Mouse (Mus musculus): ENCODE measurements around the gene Dlat. TPM values are rescaled to one million over a fixed set of nuclear protein-coding genes. Genes with fewer than 3 reads are reported as not detected.

The Dlat gene
- total and polyA plus RNA-seq, 3 experiments, result 45.2 to 67.5 (median 53.4) TPM

GRCm38 (mm10) chr9:50650503-50650902 lies 9.1 kb downstream of the Dlat start:
- no peak overlapping the region for H3K27ac ChIP-seq (ENCODE audit: insufficient read depth, low read depth)
- no peaks in the 10 kb centered on the region for H3K4me1 ChIP-seq (ENCODE audit: control insufficient read depth in 1 of 2, insufficient read depth in 2 of 2)
- no peaks in the 10 kb centered on the region for H3K9me3 ChIP-seq (replicated peaks; ENCODE audit: low read length)
- peaks cover 67 to 92% of the 10 kb centered on the region in 2 experiments for H3K36me3 ChIP-seq (replicated peaks in 1 of 2; ENCODE audit: control insufficient read depth in 1 of 2, insufficient read depth in 1 of 2, low read length in 1 of 2)
- H3K9ac ChIP-seq (ENCODE audit: insufficient read depth, low read depth), result no peak overlapping the region
- dilution Hi-C loops (cut with MboI; ENCODE audit: extremely low pct_ligation_motif_present, extremely low pct_unique_long_range_greater_than_20kb, low sequenced_read_pairs), result no loop called here
- no peak for DNase-seq (ENCODE audit: extremely low read depth)
- H3K4me2 ChIP-seq (ENCODE audit: insufficient read depth, low read depth, poor library complexity, severe bottlenecking), result no peak overlapping the region
- TF ChIP-seq CTCF (conservative IDR thresholded peaks at IDR 0.05 in 1 of 2, IDR thresholded peaks at IDR 0.05 in 1 of 2; ENCODE audit: low read depth in 2 of 2, low read length in 2 of 2) (no peak), USF1 (IDR thresholded peaks at IDR 0.05; ENCODE audit: low read depth, low read length) (no peak), E2F4 (IDR thresholded peaks at IDR 0.05; ENCODE audit: insufficient replicate concordance, low read depth, low read length) (no peak), MAFK (IDR thresholded peaks at IDR 0.05; ENCODE audit: insufficient replicate concordance, low read length) (no peak), HCFC1 (IDR thresholded peaks at IDR 0.05; ENCODE audit: low read depth, low read length) (no peak), RCOR1 (conservative IDR thresholded peaks at IDR 0.05; ENCODE audit: low read depth, low read length) (no peak), ZKSCAN1 (IDR thresholded peaks at IDR 0.05; ENCODE audit: borderline replicate concordance, low read depth, low read length) (no peak), ZC3H11A (IDR thresholded peaks at IDR 0.05; ENCODE audit: low read depth, low read length) (no peak), SMC3 (IDR thresholded peaks at IDR 0.05; ENCODE audit: low read depth, low read length) (no peak), NRF1 (IDR thresholded peaks at IDR 0.05; ENCODE audit: low read depth, low read length) (no peak), SIN3A (IDR thresholded peaks at IDR 0.05; ENCODE audit: low read length) (no peak), MEF2A (IDR thresholded peaks at IDR 0.05; ENCODE audit: borderline replicate concordance, low read depth, low read length) (no peak), MYC (IDR thresholded peaks at IDR 0.05; ENCODE audit: low read depth, low read length) (no peak), POLR2A (IDR thresholded peaks at IDR 0.05; ENCODE audit: low read depth, low read length) (no peak), BHLHE40 (IDR thresholded peaks at IDR 0.05; ENCODE audit: low read depth, low read length) (no peak), JUND (conservative IDR thresholded peaks at IDR 0.05; ENCODE audit: low read depth, low read length) (no peak), TBP (conservative IDR thresholded peaks at IDR 0.05; ENCODE audit: low read depth, low read length) (no peak), PAX5 (IDR thresholded peaks at IDR 0.05; ENCODE audit: low read length) (no peak), MXI1 (IDR thresholded peaks at IDR 0.05; ENCODE audit: low read depth, low read length) (no peak), UBTF (IDR thresholded peaks at IDR 0.05; ENCODE audit: low read depth, low read length) (no peak)
- H3K79me2 ChIP-seq (replicated peaks; ENCODE audit: control insufficient read depth, extremely low read depth, insufficient read depth, poor library complexity, severe bottlenecking), result no peaks in the 10 kb centered on the region
- no peaks in the 10 kb centered on the region for H3K27me3 ChIP-seq (replicated peaks)
- in situ Hi-C loops (cut with MboI; ENCODE audit: low pct_ligation_motif_present, low pct_unique_long_range_greater_than_20kb, low sequenced_read_pairs), result no loop called here
- H3K4me3 ChIP-seq (replicated peaks in 1 of 3; ENCODE audit: low read depth in 2 of 3, low read length in 2 of 3, poor library complexity in 1 of 3), result no peak overlapping the region

GRCm38 (mm10) chr9:50646826-50647370 lies 12.7 kb downstream of the Dlat start:
- TF ChIP-seq ZMIZ1 (IDR thresholded peaks at IDR 0.05; ENCODE audit: low read depth, low read length), result no peak
- TF ChIP-seq ETS1 (conservative IDR thresholded peaks at IDR 0.05; ENCODE audit: low read depth, low read length), result no peak
- no peak for TF ChIP-seq SMC3 (IDR thresholded peaks at IDR 0.05; ENCODE audit: low read depth, low read length)
- TF ChIP-seq JUN (IDR thresholded peaks at IDR 0.05; ENCODE audit: insufficient read depth, low read depth, low read length), result no peak
- no peak for TF ChIP-seq NELFE (IDR thresholded peaks at IDR 0.05; ENCODE audit: low read depth, low read length)
- TF ChIP-seq TBP (conservative IDR thresholded peaks at IDR 0.05; ENCODE audit: low read depth, low read length), result no peak
- no peak for TF ChIP-seq CTCF (conservative IDR thresholded peaks at IDR 0.05 in 1 of 2, IDR thresholded peaks at IDR 0.05 in 1 of 2; ENCODE audit: low read depth in 2 of 2, low read length in 2 of 2)
- no peak for TF ChIP-seq USF2 (conservative IDR thresholded peaks at IDR 0.05; ENCODE audit: low read depth, low read length)
- no peak for TF ChIP-seq MYC (IDR thresholded peaks at IDR 0.05; ENCODE audit: low read depth, low read length)
- no peak for TF ChIP-seq ELF1 (IDR thresholded peaks at IDR 0.05; ENCODE audit: low read depth, low read length)
- no peak for TF ChIP-seq HCFC1 (IDR thresholded peaks at IDR 0.05; ENCODE audit: low read depth, low read length)
- no peak for TF ChIP-seq MAX (IDR thresholded peaks at IDR 0.05; ENCODE audit: low read length)
- TF ChIP-seq SIN3A (IDR thresholded peaks at IDR 0.05; ENCODE audit: low read length), result no peak
- no peak for TF ChIP-seq PAX5 (IDR thresholded peaks at IDR 0.05; ENCODE audit: low read length)
- TF ChIP-seq ZKSCAN1 (IDR thresholded peaks at IDR 0.05; ENCODE audit: borderline replicate concordance, low read depth, low read length), result no peak
- Histone ChIP-seq H3K36me3 (replicated peaks in 1 of 2; ENCODE audit: control insufficient read depth in 1 of 2, insufficient read depth in 1 of 2, low read length in 1 of 2) (peaks cover 72 to 96% of the 10 kb centered on the region in 2 experiments), H3K4me2 (ENCODE audit: insufficient read depth, low read depth, poor library complexity, severe bottlenecking) (no peak overlapping the region), H3K27ac (ENCODE audit: insufficient read depth, low read depth) (no peak overlapping the region), H3K79me2 (replicated peaks; ENCODE audit: control insufficient read depth, extremely low read depth, insufficient read depth, poor library complexity, severe bottlenecking) (no peaks in the 10 kb centered on the region), H3K9ac (ENCODE audit: insufficient read depth, low read depth) (no peak overlapping the region), H3K27me3 (replicated peaks) (no peaks in the 10 kb centered on the region), H3K4me3 (replicated peaks in 1 of 3; ENCODE audit: low read depth in 2 of 3, low read length in 2 of 3, poor library complexity in 1 of 3) (no peak overlapping the region), H3K9me3 (replicated peaks; ENCODE audit: low read length) (no peaks in the 10 kb centered on the region), H3K4me1 (ENCODE audit: control insufficient read depth in 1 of 2, insufficient read depth in 2 of 2) (no peaks in the 10 kb centered on the region)
- no peak for DNase-seq (ENCODE audit: extremely low read depth)
- in situ Hi-C loops (cut with MboI; ENCODE audit: low pct_ligation_motif_present, low pct_unique_long_range_greater_than_20kb, low sequenced_read_pairs), result no loop called here
- dilution Hi-C loops (cut with MboI; ENCODE audit: extremely low pct_ligation_motif_present, extremely low pct_unique_long_range_greater_than_20kb, low sequenced_read_pairs), result no loop called here

All from CH12.LX (cell line).